Mouse (Mus musculus) heart, adult 2 months (tissue): ENCODE results near the gene Ttc7.

Source experiments
- CTCF ChIP-seq: fragments of 200-600 bp; IDR thresholded peaks from 2 replicates; pipeline ENCODE4 v1.8.1; 2022; ENCODE audit warnings: antibody characterized with exemption, mild to moderate bottlenecking, moderate library complexity
- EP300 ChIP-seq: fragments of 200-500 bp; IDR thresholded peaks from 2 replicates; pipeline ENCODE4 v1.6.1; 2011; ENCODE audit warnings: low read depth, low read length, control low read depth; ENCODE audit not compliant: insufficient read depth
- POLR2A ChIP-seq: fragments of 200-500 bp; IDR thresholded peaks from 2 replicates; pipeline ENCODE4 v1.6.1; 2011; ENCODE audit warnings: mild to moderate bottlenecking, low read depth, low read length, control low read depth; ENCODE audit not compliant: insufficient read depth

DNA sequence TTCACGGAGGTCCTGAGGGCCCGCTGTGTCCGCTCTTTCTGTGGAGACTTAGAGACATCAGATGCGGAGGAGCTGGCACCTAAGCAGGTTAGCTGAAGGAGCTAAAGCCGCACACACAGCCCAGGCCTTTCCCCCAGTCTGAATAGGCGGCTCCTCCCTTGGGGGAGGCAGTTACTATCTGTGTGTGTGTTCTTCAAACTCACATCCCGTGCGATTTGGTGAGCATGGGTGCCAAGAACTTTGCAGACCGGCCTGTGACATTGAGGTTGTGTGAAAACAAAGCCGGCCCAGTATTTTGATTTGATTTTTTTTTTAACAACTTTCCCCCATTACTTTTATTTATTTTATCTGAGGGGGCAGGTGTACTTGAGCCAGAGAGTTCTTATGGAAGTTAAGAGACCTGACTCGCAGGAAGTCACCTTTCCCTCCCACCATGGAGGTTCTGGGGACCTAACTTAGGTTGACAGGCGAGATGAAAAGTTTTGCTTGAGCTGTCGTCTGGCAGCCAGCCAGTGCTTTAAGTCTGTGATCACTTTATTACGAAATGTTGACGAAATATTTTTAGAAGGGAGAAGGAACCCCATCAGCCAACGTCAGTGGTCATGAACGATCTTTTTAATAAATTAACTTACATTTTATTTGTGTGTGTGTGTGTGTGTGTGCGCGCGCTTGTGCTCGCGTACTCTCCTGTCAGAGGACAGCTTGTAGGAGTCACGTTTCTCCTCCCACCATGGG, 3.2 kb downstream of the Ttc7 start:
- TF ChIP-seq CTCF (no peak), POLR2A (no peak), EP300 (no peak)
